Mouse (Mus musculus) thymus, adult 2 months (tissue): ENCODE measurements around the gene Trio.

Experiments
- CTCF ChIP-seq: fragments of 200-500 bp; IDR thresholded peaks from 2 replicates; pipeline ENCODE4 v1.5.1; 2012; ENCODE audit warnings: mild to moderate bottlenecking, control low read depth, low read length, moderate library complexity, borderline replicate concordance; ENCODE audit not compliant: control insufficient read depth, poor library complexity, insufficient read depth; ENCODE audit errors: extremely low read depth
- POLR2A ChIP-seq: fragments of 200-500 bp; IDR thresholded peaks from 2 replicates; pipeline ENCODE4 v1.6.1; 2012; ENCODE audit warnings: mild to moderate bottlenecking, low read length, control low read depth, moderate library complexity; ENCODE audit not compliant: control insufficient read depth, poor library complexity, insufficient read depth; ENCODE audit errors: extremely low read depth

DNA sequence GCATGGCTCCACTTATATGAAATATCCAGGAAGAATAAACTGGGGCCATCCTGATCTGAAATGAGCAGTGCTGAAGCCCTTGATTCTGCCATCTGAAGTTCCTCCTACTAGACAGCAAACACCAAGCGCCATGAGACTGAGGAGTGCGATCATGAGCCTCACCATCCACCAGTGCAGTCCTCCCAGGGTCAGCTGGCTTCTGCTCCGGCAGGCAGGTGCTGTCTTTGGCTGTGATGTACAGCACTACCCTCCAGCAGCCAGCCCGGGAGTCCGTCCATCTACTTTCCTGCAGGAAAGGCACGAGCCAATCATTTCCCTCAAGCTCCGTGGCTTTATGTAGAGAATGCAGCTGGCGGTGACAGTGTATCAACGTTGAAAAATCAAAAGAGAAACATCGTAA lies 10.0 kb upstream of the Trio start:
- TF ChIP-seq POLR2A, result no peak
- TF ChIP-seq CTCF, result no peak
